Mouse (Mus musculus): ENCODE results near the gene Agfg2.
"Not testable (repeated sequence)": the region's sequence is repeated elsewhere in the genome, so short reads cannot be mapped to it uniquely, and the experiment has no call there.

The Agfg2 gene

GRCm38 (mm10) chr5:137645091-137645651 lies 39.4 kb downstream of the Agfg2 start:
- no peak for DNase-seq (ENCODE audit: low read depth)

DNA sequence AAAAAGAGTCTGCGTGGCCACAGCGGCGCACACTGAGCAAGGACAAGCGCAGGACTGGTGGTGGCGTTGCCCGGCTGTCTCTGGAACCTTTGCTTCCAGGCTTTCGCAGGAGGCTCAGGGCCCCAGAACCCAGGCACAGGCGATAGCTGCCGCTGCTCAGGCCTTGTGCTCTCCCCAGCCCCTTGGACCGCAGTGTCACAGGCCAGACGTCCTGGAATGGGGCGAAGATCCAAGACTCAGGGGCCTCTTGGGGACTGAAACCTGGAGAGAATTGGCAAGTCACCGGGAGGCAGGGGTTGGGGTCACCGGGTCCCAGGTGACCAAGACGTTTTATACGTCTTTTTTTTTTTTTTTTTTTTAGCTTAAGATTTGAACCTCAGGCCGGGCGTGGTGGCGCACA lies 40.0 kb downstream of the Agfg2 start:
- no peak for DNase-seq (ENCODE audit: low read depth)

GRCm38 (mm10) chr5:137642886-137643285 lies 41.6 kb downstream of the Agfg2 start:
- DNase-seq (ENCODE audit: low read depth), result no peak

GRCm38 (mm10) chr5:137641054-137641453 lies 43.5 kb downstream of the Agfg2 start, which contains the start of gene Sap25:
TSS of gene Sap25 (plus strand) at chr5:137641334.
- DNase-seq (ENCODE audit: low read depth), result no peak

GRCm38 (mm10) chr5:137639472-137639871 lies 45.1 kb downstream of the Agfg2 start:
- no peak for DNase-seq (ENCODE audit: low read depth)

DNA sequence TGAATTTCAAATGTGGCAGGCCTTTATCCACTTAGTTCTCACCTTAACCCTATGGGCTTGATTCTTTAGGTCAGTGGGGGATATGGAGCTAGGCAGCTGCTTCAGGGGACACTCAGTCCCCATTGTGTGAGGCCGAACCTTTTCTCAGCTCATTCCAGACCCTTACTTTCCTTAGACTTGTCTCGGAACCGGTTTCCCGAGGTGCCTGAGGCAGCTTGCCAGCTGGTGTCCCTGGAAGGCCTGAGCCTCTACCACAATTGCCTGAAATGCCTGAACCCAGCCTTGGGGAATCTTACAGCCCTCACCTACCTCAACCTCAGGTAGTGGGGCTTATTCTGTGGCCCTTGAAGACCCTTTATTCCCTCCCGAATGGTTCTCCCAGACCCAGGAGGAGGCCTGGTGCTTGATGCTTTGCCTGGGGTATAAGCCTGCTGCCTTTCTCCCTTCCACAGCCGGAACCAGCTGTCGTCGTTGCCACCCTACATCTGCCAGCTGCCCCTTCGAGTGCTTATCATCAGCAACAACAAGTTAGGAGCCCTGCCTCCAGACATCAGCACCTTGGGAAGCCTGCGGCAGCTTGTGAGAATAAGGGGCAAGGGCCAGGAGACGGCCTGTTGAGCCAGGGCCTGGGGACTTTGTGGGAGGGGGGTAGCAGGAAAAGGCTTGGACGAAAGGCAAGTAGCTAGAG lies 51.0 kb downstream of the Agfg2 start:
- DNase-seq (ENCODE audit: low read depth), result no peak

DNA sequence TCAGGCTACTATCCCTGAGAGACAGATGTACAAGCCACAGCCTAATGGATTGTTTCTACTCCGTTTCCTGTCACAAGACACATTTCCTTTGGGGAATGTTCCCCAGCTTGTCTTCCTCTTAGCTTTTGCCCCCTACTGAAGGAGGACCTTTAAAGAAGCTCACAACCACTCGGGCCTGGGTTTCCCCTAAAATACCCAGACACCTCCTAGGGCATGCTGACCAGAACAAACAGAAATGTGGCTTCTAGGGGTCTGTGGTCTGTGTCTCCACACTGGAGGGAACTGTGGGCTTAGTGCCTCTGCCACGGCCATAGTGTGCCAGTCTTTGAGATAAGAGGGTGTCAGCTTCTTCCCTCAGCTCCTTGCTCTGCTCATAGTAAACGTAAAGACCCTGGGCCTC lies 52.9 kb downstream of the Agfg2 start:
- no peak for DNase-seq (ENCODE audit: low read depth)

DNA sequence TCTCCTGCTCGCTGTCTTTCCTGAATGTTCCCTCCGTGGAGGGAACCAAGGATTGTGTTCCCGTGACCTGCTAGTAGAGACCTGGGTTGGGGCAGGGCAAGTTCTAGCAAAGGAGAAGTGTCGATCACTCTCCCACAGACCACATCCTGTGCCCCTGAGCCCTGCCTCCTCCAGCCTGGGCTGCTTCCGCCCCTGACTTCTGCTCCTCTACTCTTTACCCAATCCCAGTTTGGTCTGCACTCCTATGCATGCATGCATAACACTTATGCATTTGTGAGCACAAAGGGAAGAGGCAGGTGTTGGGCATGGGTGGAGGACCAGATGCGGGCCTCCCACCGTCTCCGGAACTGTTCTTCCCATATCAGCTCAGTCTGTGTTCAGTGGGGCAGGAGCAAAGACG lies 53.4 kb downstream of the Agfg2 start:
- no peak for DNase-seq (ENCODE audit: low read depth)

DNA sequence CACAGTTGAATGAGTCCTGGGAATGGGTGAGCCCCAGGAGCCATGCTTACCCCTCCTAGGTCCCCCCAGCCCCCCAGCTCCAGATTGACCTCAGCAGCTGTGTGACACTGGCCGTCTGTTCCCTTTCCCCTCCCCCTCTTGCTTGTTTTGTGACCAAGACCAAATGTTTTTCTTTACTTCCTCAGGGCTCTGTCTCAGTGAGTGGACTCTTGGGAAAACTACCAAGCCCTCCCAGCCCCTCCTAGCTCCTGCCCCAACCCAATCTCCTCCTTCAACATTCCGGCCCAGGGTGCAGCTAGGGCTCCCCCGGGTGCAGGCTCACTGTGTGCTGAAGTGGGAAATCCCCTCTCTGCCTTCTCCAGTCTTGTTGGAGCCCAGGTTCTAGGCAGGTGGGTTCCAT lies 53.9 kb downstream of the Agfg2 start:
- no peak for DNase-seq (ENCODE audit: low read depth)

GRCm38 (mm10) chr5:137629906-137630545 lies 54.5 kb downstream of the Agfg2 start:
- DNase-seq (ENCODE audit: low read depth), result no peak

DNA sequence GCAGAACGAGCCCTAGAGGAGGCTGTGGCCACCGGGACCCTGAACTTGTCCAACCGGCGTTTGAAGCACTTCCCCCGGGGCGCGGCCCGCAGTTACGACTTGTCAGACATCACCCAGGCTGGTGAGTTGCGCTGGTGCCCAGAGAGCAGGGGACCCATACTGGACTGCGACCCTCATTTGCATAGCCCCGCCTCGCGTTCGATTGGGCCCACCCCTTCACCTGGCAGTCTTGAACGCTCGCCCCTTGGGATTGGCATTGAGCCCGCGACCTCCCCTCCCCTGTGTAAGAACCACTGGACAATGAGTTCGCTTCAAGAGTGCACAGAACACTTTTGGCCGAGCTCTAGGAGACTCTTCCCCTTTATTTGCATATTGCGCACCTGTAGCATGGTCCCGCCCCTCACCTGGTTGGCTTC lies 55.2 kb downstream of the Agfg2 start:
- DNase-seq (ENCODE audit: low read depth), result no peak

- peak; percentile 99 for DNase-seq (ENCODE audit: low read depth)
These were observed 55.8 kb downstream of the Agfg2 start, which contains the start of the genes Fbxo24, Lrch4 and Gm20605 for GRCm38 (mm10) chr5:137628498-137629305. TSS of gene Fbxo24 (minus strand) at chr5:137629002. TSS of gene Lrch4 (plus strand) at chr5:137629121. TSS of gene Gm20605 (plus strand) at chr5:137629175.

- DNase-seq (ENCODE audit: low read depth), result no peak
These were observed 56.5 kb downstream of the Agfg2 start for GRCm38 (mm10) chr5:137627991-137628390.

DNA sequence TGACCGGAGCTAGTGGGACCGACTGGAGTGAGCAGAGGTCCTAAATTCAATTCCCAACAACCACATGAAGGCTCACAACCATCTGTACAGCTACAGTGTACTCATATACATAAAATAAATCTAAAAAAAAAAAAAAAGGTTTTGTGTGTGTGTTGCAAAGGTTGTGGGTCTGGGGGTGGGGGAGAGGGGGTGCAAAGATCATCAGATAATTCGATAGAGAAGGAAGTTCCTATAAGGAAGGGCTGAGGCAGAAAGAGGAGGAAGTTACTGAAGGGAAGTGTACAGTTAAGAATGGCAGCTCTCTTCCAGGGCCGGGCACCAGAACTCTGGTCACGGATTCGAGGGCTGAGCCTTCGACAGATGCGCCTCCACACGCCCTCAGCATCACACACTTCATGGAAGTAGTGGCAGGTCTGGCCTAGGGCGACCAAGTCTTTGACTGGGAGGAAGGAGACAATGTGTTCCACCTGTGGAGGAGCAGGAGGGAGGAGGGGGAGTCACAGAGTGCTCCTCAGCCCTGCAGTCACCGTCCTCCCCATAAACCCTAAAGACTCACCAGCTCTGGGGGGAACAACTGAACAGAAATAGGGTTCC lies 60.5 kb downstream of the Agfg2 start:
- no peak for DNase-seq (ENCODE audit: low read depth)

- DNase-seq (ENCODE audit: low read depth), result no peak
These were observed 69.2 kb downstream of the Agfg2 start for GRCm38 (mm10) chr5:137615347-137615746.

GRCm38 (mm10) chr5:137614921-137615320 lies 69.6 kb downstream of the Agfg2 start:
- not testable (repeated sequence) for DNase-seq (ENCODE audit: low read depth)

- no peak for DNase-seq (ENCODE audit: low read depth)
These were observed 71.0 kb downstream of the Agfg2 start, which contains the start of gene Pcolce for GRCm38 (mm10) chr5:137613550-137613949. TSS of gene Pcolce (minus strand) at chr5:137613784.

- no peak for DNase-seq (ENCODE audit: low read depth)
These were observed 71.5 kb downstream of the Agfg2 start for GRCm38 (mm10) chr5:137613076-137613475.

DNA sequence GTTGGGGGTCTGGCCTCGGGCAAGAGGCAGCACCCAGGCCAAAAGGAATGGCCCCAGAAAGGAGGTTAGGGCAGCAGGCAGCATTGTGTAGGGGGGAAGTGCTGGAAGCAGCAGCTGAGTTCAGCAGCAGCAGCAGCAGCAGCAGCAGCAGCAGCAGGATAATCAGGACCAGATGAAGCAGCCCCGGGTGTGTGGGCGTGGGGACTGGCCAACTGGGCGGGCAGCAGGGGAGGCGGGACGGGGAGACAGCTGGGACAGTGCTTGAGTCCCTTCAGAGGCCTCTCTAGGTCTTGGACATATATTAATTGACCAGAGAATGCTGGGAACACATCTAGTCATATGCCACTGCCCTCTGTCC lies 73.3 kb downstream of the Agfg2 start:
- DNase-seq (ENCODE audit: low read depth), result no peak

DNA sequence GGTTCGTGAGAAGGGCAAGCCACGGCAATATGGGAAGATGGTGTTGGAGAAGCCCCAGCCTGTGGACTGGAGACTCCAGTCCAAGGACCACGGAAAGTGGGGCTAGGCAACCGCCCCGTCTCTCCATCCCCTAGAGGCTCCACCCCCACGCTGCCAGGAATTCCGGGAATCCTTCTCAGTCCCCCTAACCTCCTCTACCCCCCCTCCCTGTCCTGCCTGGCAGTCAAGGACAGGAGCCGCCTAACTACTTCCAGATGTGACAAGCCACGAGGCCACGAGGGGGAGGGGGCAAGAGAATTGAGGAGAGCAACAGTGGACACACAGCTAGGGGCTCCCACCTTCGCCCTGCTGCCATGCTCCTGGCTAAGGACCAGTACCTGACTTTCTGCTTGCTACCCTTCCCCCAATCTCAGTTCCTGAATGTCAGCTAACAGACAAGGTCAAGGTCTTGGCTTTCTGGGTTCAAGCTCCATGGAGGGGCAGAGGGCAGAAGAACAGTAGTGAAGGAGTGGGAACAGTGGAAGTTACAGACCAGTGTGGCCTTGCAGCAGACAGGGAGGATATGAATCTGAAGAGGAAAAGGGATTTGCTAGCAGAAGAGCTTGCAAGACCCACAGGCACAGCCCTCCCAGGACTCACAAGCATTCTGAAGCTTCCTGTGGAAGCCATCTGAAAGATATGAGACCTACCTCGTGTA lies 73.8 kb downstream of the Agfg2 start:
- no peak for DNase-seq (ENCODE audit: low read depth)

- DNase-seq (ENCODE audit: low read depth), result no peak
These were observed 74.5 kb downstream of the Agfg2 start for GRCm38 (mm10) chr5:137610056-137610455.

Measured in c-Kit-positive CD71-negative TER-119-negative erythroid progenitor cells, embryonic 14.5 days (primary cell).